Mouse (Mus musculus): ENCODE measurements at regions not wholly inside any gene's neighbourhood (a gene's known extent, or its start where the extent isn't known, plus 50 kb on each side); places are given as distances from the start of the nearest gene placed in this dataset.

GRCm38 (mm10) chr15:62812026-62812425 lies 1033.0 kb downstream of the Gsdmc2 start:
- Histone ChIP-seq H3K4me3 (no peak overlapping the region), H3K4me1 (no peaks in the 10 kb centered on the region), H3K27me3 (ENCODE audit: low read depth, poor library complexity, severe bottlenecking) (no peaks in the 10 kb centered on the region), H3K27ac (replicated peaks) (no peak overlapping the region), H3K36me3 (no peaks in the 10 kb centered on the region), H3K9me3 (replicated peaks) (no peaks in the 10 kb centered on the region)
- WGBS = 62% methylated on average over 2 of the region's 2 CpGs
- no peak for DNase-seq (ENCODE audit: low spot score)

- WGBS = 90% methylated on average over 3 of the region's 3 CpGs
- H3K4me1 ChIP-seq = no peaks in the 10 kb centered on the region
- DNase-seq (ENCODE audit: low spot score) = no peak
- no peaks in the 10 kb centered on the region for H3K36me3 ChIP-seq
- H3K4me3 ChIP-seq = no peak overlapping the region
- H3K27me3 ChIP-seq (ENCODE audit: low read depth, poor library complexity, severe bottlenecking) = no peaks in the 10 kb centered on the region
- no peaks in the 10 kb centered on the region for H3K9me3 ChIP-seq (replicated peaks)
- H3K27ac ChIP-seq (replicated peaks) = no peak overlapping the region
These were observed 1035.7 kb downstream of the Gsdmc2 start for GRCm38 (mm10) chr15:62809320-62809719.

- DNase-seq (ENCODE audit: low spot score) = no peak
- no peaks in the 10 kb centered on the region for H3K27me3 ChIP-seq (ENCODE audit: low read depth, poor library complexity, severe bottlenecking)
- WGBS = 92% methylated on average over 4 of the region's 4 CpGs
- H3K9me3 ChIP-seq (replicated peaks) = no peaks in the 10 kb centered on the region
- H3K27ac ChIP-seq (replicated peaks) = no peak overlapping the region
- H3K4me3 ChIP-seq = no peak overlapping the region
- no peaks in the 10 kb centered on the region for H3K36me3 ChIP-seq
- no peaks in the 10 kb centered on the region for H3K4me1 ChIP-seq
These were observed 1036.7 kb downstream of the Gsdmc2 start for GRCm38 (mm10) chr15:62808087-62808808.

GRCm38 (mm10) chr15:62807364-62807763 lies 1037.6 kb downstream of the Gsdmc2 start:
- H3K27me3 ChIP-seq (ENCODE audit: low read depth, poor library complexity, severe bottlenecking) = no peaks in the 10 kb centered on the region
- H3K4me3 ChIP-seq = no peak overlapping the region
- H3K9me3 ChIP-seq (replicated peaks) = no peaks in the 10 kb centered on the region
- DNase-seq (ENCODE audit: low spot score) = no peak
- no peaks in the 10 kb centered on the region for H3K36me3 ChIP-seq
- no peaks in the 10 kb centered on the region for H3K4me1 ChIP-seq
- WGBS = 83% methylated on average over 1 of the region's 1 CpGs
- no peak overlapping the region for H3K27ac ChIP-seq (replicated peaks)

- H3K36me3 ChIP-seq = no peaks in the 10 kb centered on the region
- H3K9me3 ChIP-seq (replicated peaks) = no peaks in the 10 kb centered on the region
- no peak overlapping the region for H3K27ac ChIP-seq (replicated peaks)
These were observed 1042.2 kb downstream of the Gsdmc2 start for GRCm38 (mm10) chr15:62802770-62803169.

GRCm38 (mm10) chr15:62798731-62799130 lies 1046.2 kb downstream of the Gsdmc2 start:
- no peak overlapping the region for H3K4me3 ChIP-seq
- 82% methylated on average over 4 of the region's 4 CpGs for WGBS
- H3K9me3 ChIP-seq (replicated peaks) = no peaks in the 10 kb centered on the region
- no peak overlapping the region for H3K27ac ChIP-seq (replicated peaks)
- no peaks in the 10 kb centered on the region for H3K36me3 ChIP-seq
- DNase-seq (ENCODE audit: low spot score) = no peak
- no peaks in the 10 kb centered on the region for H3K27me3 ChIP-seq (ENCODE audit: low read depth, poor library complexity, severe bottlenecking)
- no peaks in the 10 kb centered on the region for H3K4me1 ChIP-seq

More at GRCm38 (mm10) chr15:62802770-62803169, 1042.2 kb downstream of the Gsdmc2 start:
- DNase-seq (ENCODE audit: low spot score) = no peak
- no peaks in the 10 kb centered on the region for H3K4me1 ChIP-seq
- H3K4me3 ChIP-seq = no peak overlapping the region
- no peaks in the 10 kb centered on the region for H3K27me3 ChIP-seq (ENCODE audit: low read depth, poor library complexity, severe bottlenecking)

GRCm38 (mm10) chr15:62793569-62793968 lies 1051.4 kb downstream of the Gsdmc2 start:
- WGBS = 91% methylated on average over 5 of the region's 5 CpGs
- Histone ChIP-seq H3K4me1 (no peaks in the 10 kb centered on the region), H3K36me3 (no peaks in the 10 kb centered on the region), H3K27ac (replicated peaks) (no peak overlapping the region), H3K9me3 (replicated peaks) (no peaks in the 10 kb centered on the region), H3K27me3 (ENCODE audit: low read depth, poor library complexity, severe bottlenecking) (no peaks in the 10 kb centered on the region), H3K4me3 (no peak overlapping the region)
- DNase-seq (ENCODE audit: low spot score) = no peak

GRCm38 (mm10) chr15:62792084-62792483 lies 1052.9 kb downstream of the Gsdmc2 start:
- 82% methylated on average over 1 of the region's 1 CpGs for WGBS
- DNase-seq (ENCODE audit: low spot score) = no peak
- H3K4me1 ChIP-seq = no peaks in the 10 kb centered on the region
- H3K4me3 ChIP-seq = no peak overlapping the region
- no peaks in the 10 kb centered on the region for H3K27me3 ChIP-seq (ENCODE audit: low read depth, poor library complexity, severe bottlenecking)
- H3K36me3 ChIP-seq = no peaks in the 10 kb centered on the region
- H3K9me3 ChIP-seq (replicated peaks) = no peaks in the 10 kb centered on the region
- no peak overlapping the region for H3K27ac ChIP-seq (replicated peaks)

GRCm38 (mm10) chr15:62787753-62788152 lies 1057.2 kb downstream of the Gsdmc2 start:
- no peaks in the 10 kb centered on the region for H3K9me3 ChIP-seq (replicated peaks)
- H3K4me1 ChIP-seq = no peaks in the 10 kb centered on the region
- no peak overlapping the region for H3K27ac ChIP-seq (replicated peaks)
- no peak overlapping the region for H3K4me3 ChIP-seq
- no peaks in the 10 kb centered on the region for H3K36me3 ChIP-seq
- no peaks in the 10 kb centered on the region for H3K27me3 ChIP-seq (ENCODE audit: low read depth, poor library complexity, severe bottlenecking)
- 90% methylated on average over 2 of the region's 2 CpGs for WGBS
- DNase-seq (ENCODE audit: low spot score) = no peak

GRCm38 (mm10) chr15:62786315-62786714 lies 1058.7 kb downstream of the Gsdmc2 start:
- H3K27me3 ChIP-seq (ENCODE audit: low read depth, poor library complexity, severe bottlenecking) = no peaks in the 10 kb centered on the region
- 90% methylated on average over 1 of the region's 1 CpGs for WGBS
- H3K4me3 ChIP-seq = no peak overlapping the region

GRCm38 (mm10) chr15:62784456-62785139 lies 1060.4 kb downstream of the Gsdmc2 start:
- Histone ChIP-seq H3K27ac (replicated peaks) (no peak overlapping the region), H3K27me3 (ENCODE audit: low read depth, poor library complexity, severe bottlenecking) (no peaks in the 10 kb centered on the region), H3K9me3 (replicated peaks) (no peaks in the 10 kb centered on the region), H3K4me1 (no peaks in the 10 kb centered on the region), H3K36me3 (no peaks in the 10 kb centered on the region), H3K4me3 (no peak overlapping the region)
- WGBS = 91% methylated on average over 1 of the region's 1 CpGs
- DNase-seq (ENCODE audit: low spot score) = no peak

More at GRCm38 (mm10) chr15:62786315-62786714, 1058.7 kb downstream of the Gsdmc2 start:
- DNase-seq (ENCODE audit: low spot score) = no peak
- Histone ChIP-seq H3K9me3 (replicated peaks) (no peaks in the 10 kb centered on the region), H3K4me1 (no peaks in the 10 kb centered on the region), H3K36me3 (no peaks in the 10 kb centered on the region), H3K27ac (replicated peaks) (no peak overlapping the region)

GRCm38 (mm10) chr15:62778899-62779298 lies 1066.1 kb downstream of the Gsdmc2 start:
- Histone ChIP-seq H3K27ac (replicated peaks) (no peak overlapping the region), H3K4me3 (no peak overlapping the region), H3K9me3 (replicated peaks) (no peaks in the 10 kb centered on the region), H3K36me3 (no peaks in the 10 kb centered on the region), H3K27me3 (ENCODE audit: low read depth, poor library complexity, severe bottlenecking) (no peaks in the 10 kb centered on the region), H3K4me1 (no peaks in the 10 kb centered on the region)
- 94% methylated on average over 5 of the region's 5 CpGs for WGBS
- DNase-seq (ENCODE audit: low spot score) = no peak

GRCm38 (mm10) chr15:62752686-62753085 lies 1092.3 kb downstream of the Gsdmc2 start:
- H3K27ac ChIP-seq (replicated peaks) = no peak overlapping the region
- 89% methylated on average over 2 of the region's 2 CpGs for WGBS
- H3K4me1 ChIP-seq = no peaks in the 10 kb centered on the region
- DNase-seq (ENCODE audit: low spot score) = no peak
- no peaks in the 10 kb centered on the region for H3K27me3 ChIP-seq (ENCODE audit: low read depth, poor library complexity, severe bottlenecking)
- no peaks in the 10 kb centered on the region for H3K36me3 ChIP-seq
- no peaks in the 10 kb centered on the region for H3K9me3 ChIP-seq (replicated peaks)
- H3K4me3 ChIP-seq = no peak overlapping the region

All from midbrain, embryonic 10.5 days (tissue).